10 mouse cellular contexts compared by ENCODE assay signal in genomic region chr2:93220447-93220846, GRCm38 (mm10). TPM values are rescaled to one million over a fixed set of nuclear protein-coding genes. Genes with fewer than 3 reads are reported as not detected.
A peak's percentile ranks its signal among the peaks of the same experiment; 100 is the strongest.
DNase-seq lines count a peak whose midpoint lies in the region.
"Had no signal": no experiment of that assay in that cellular context is flagged by ENCODE, and none has a peak within 500 bp of the region (broad histone marks: within the 10 kb centered on the region; RNA-seq: fewer than 3 reads in every experiment).

No protein-coding gene starts in this region.

- peak; percentile 44 to 52 for DNase-seq in cerebellum, postnatal 25 days
- DNase-seq in cerebellum, adult 18-20 months = no peak
- peak; percentile 49 to 54 for DNase-seq in kidney, postnatal 4 days
- no peak for DNase-seq in kidney, adult 8-10 months
- DNase-seq in A20 (ENCODE audit: low read depth, low spot score) = peak; percentile 31
- DNase-seq in adrenal gland, postnatal 14 days = peak; percentile 66
- no peak for DNase-seq in gastrocnemius, postnatal 25 days
- no peak for DNase-seq in heart, adult 8-10 months (ENCODE audit: low spot score)
- DNase-seq: left cerebral cortex, postnatal 4 days; midbrain, embryonic 14.5 days had no signal

RNA-seq across cellular contexts. Expression of gene Trp53i11, which starts 33.1 kb away (rescaled TPM):
- total RNA-seq in adrenal gland, postnatal 14 days (2021) = 70.9 and 86.9 TPM in 2 replicates
- 1 to 10 TPM; 3.5 to 7.0 TPM for total RNA-seq in gastrocnemius, postnatal 25 days (2021)
- 10 to 100 TPM; 14.0 to 37.8 (median 23.2) TPM for total RNA-seq in heart, adult 8-10 months (2022)

Comparison
In these comparisons a context has a peak if more than half of its experiments do, and no peak if none do; other contexts are left out.
1. DNase-seq: peak in cerebellum, postnatal 25 days (2 of 2), kidney, postnatal 4 days (2 of 2), A20 (single experiment) and adrenal gland, postnatal 14 days (single experiment); none in cerebellum, adult 18-20 months (0 of 2), kidney, adult 8-10 months (0 of 2), gastrocnemius, postnatal 25 days (single experiment) and heart, adult 8-10 months (single experiment).